Mouse (Mus musculus) E14TG2a.4 (cell line): ENCODE results near the gene Tead1.

Source experiments
- CTCF ChIP-seq: conservative IDR thresholded peaks from 2 replicates; pipeline ENCODE4 v1.5.1; 2014; ENCODE audit warnings: low read length
- NANOG ChIP-seq: IDR thresholded peaks from 2 replicates; pipeline ENCODE4 v1.6.1; 2014; ENCODE audit warnings: borderline replicate concordance, low read length, mixed read lengths
- POU5F1 ChIP-seq: IDR thresholded peaks from 2 replicates; pipeline ENCODE4 v1.6.1; 2014; ENCODE audit warnings: low read length, borderline replicate concordance

- TF ChIP-seq CTCF (no peak), NANOG (no peak), POU5F1 (no peak)
Observed at GRCm38 (mm10) chr7:112828016-112828695, 149.0 kb downstream of the Tead1 start.
